Mouse (Mus musculus): ENCODE measurements at regions not wholly inside any gene's neighbourhood (a gene's known extent, or its start where the extent isn't known, plus 50 kb on each side); places are given as distances from the start of the nearest gene placed in this dataset.

- no peak for TF ChIP-seq CTCF (IDR thresholded peaks at IDR 0.05; ENCODE audit: insufficient read depth, low read depth, low read length)
- no peak for TF ChIP-seq POLR2A (IDR thresholded peaks at IDR 0.05; ENCODE audit: insufficient read depth, low read depth, low read length)
Measured at GRCm38 (mm10) chr10:9095163-9095562, 209.3 kb upstream of the Sash1 start.

All from olfactory bulb, adult 2 months (tissue).